In the genomic region with DNA sequence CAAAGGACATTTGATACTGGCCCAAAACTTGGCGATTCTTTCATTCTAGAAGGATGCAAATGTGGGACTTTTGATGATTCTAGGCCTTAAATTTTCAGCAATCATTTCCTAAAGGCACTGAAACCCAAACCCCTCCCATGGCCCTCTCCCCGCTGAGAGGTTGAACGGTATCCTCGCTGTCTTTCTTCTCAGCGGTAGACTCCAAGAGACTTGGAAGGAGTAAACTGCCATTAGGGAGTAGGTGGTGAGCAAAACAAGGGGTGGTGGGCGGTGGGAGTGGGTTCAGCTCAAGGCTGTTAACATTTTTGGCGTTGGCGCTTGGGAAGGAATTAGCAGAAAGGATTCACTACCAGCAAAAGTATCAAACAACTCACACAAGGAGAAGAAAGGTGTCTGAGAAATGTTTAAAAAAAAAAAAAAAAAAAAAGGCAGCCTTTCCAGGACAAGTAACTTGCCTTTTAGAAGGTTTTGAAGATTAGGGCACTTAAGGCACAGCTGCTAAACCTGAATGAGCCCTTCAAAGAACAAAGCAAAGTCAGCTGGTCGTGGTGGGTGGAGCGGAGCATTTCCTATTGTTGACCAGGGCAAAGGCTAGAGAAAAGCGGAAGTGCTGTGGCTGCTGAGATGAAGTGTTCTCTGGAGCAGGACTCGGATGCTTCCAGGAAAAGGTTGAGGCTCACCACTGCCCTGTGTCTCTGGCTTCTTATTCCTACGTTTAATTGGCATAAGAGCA, we compare ENCODE assay signal across 8 mouse cellular contexts. TPM values are rescaled to one million over a fixed set of nuclear protein-coding genes. Genes with fewer than 3 reads are reported as not detected.
A peak's percentile ranks its signal among the peaks of the same experiment; 100 is the strongest.
DNase-seq lines count a peak whose midpoint lies in the region; ATAC-seq lines count a peak whose summit lies in the region.

No protein-coding gene starts in this region.

- DNase-seq in urinary bladder, adult 18-20 months (ENCODE audit: low spot score in 2 of 2), result peak; percentile 30 to 58
- no peak for DNase-seq in urinary bladder, postnatal 25 days (ENCODE audit: low spot score)
- DNase-seq in gastrocnemius, postnatal 14 days, result peak; percentile 38
- DNase-seq in neural tube, embryonic 11.5 days (ENCODE audit: low spot score), result peak; percentile 61

- intact Hi-C loops in gastrocnemius, postnatal 14 days (cut with DNase I; ENCODE audit: low total_unique reads), result no loop called here

- H3K36me3 ChIP-seq in intestine, embryonic 15.5 days, result no peaks in the 10 kb centered on the region
- H3K36me3 ChIP-seq in liver, embryonic 16.5 days (ENCODE audit: control insufficient read depth, insufficient read depth), result no peaks in the 10 kb centered on the region
- H3K36me3 ChIP-seq in neural tube, embryonic 11.5 days (ENCODE audit: control insufficient read depth, insufficient read depth, low read length), result no peaks in the 10 kb centered on the region

- peak; percentile 69 for ATAC-seq in intestine, embryonic 15.5 days
- peak; percentile 54 for ATAC-seq in liver, embryonic 16.5 days (ENCODE audit: low read depth)
- no peak for ATAC-seq in neural tube, embryonic 11.5 days (ENCODE audit: insufficient read depth, low FRiP score, low TSS enrichment)
- no peak for ATAC-seq in cerebellum, adult (ENCODE audit: insufficient number of reproducible peaks, low FRiP score, low TSS enrichment)
- no peak for ATAC-seq in erythroid progenitor cell, adult 5-6 weeks (replicated peaks; ENCODE audit: low FRiP score, poor library complexity, severe bottlenecking)

- H3K27ac ChIP-seq in intestine, embryonic 15.5 days, result peak overlapping the region; percentile 51; the same call in 1 of the 2 replicates
- peak overlapping the region; percentile 55; the same call in 1 of the 2 replicates for H3K27ac ChIP-seq in liver, embryonic 16.5 days (ENCODE audit: low read length)
- peak overlapping the region; percentile 58; the same call in 1 of the 2 replicates for H3K27ac ChIP-seq in neural tube, embryonic 11.5 days (ENCODE audit: low read depth, low read length)

- H3K4me3 ChIP-seq in intestine, embryonic 15.5 days (replicated peaks), result no peak overlapping the region
- H3K4me3 ChIP-seq in liver, embryonic 16.5 days (ENCODE audit: low read depth, low read length), result no peak overlapping the region
- no peak overlapping the region for H3K4me3 ChIP-seq in neural tube, embryonic 11.5 days (ENCODE audit: low read depth, low read length)

- H3K9me3 ChIP-seq in intestine, embryonic 15.5 days, result no peaks in the 10 kb centered on the region
- H3K9me3 ChIP-seq in liver, embryonic 16.5 days (replicated peaks; ENCODE audit: control insufficient read depth, low read length), result no peaks in the 10 kb centered on the region
- no peaks in the 10 kb centered on the region for H3K9me3 ChIP-seq in neural tube, embryonic 11.5 days (ENCODE audit: control insufficient read depth, low read length)

- peaks cover 9% of the 10 kb centered on the region for H3K4me1 ChIP-seq in intestine, embryonic 15.5 days (replicated peaks)
- peaks cover 2% of the 10 kb centered on the region; the same call in 1 of the 2 replicates for H3K4me1 ChIP-seq in liver, embryonic 16.5 days (ENCODE audit: control insufficient read depth, low read depth, low read length)
- peaks cover 6% of the 10 kb centered on the region for H3K4me1 ChIP-seq in neural tube, embryonic 11.5 days (ENCODE audit: control insufficient read depth, insufficient read depth, low read length)

- 25% methylated on average over 13 of the region's 13 CpGs for WGBS in intestine, embryonic 15.5 days
- WGBS in liver, embryonic 16.5 days (ENCODE audit: insufficient replicate concordance), result 15% methylated on average over 13 of the region's 13 CpGs
- WGBS in neural tube, embryonic 11.5 days, result 8% methylated on average over 13 of the region's 13 CpGs

- H3K27me3 ChIP-seq in intestine, embryonic 15.5 days (replicated peaks), result no peaks in the 10 kb centered on the region
- H3K27me3 ChIP-seq in liver, embryonic 16.5 days (ENCODE audit: control insufficient read depth, insufficient read depth, low read depth, low read length), result peaks cover 3% of the 10 kb centered on the region
- no peaks in the 10 kb centered on the region for H3K27me3 ChIP-seq in neural tube, embryonic 11.5 days (ENCODE audit: control insufficient read depth, insufficient read depth, low read length)

- H3K4me2 ChIP-seq in intestine, embryonic 15.5 days (replicated peaks), result peak overlapping the region; percentile 22
- H3K4me2 ChIP-seq in liver, embryonic 16.5 days (ENCODE audit: low read depth, low read length), result 0 out of 2 replicates have a peak overlapping the region, but pooled peaks have one; percentile 2
- peak overlapping the region; percentile 29 for H3K4me2 ChIP-seq in neural tube, embryonic 11.5 days (ENCODE audit: low read depth)

- H3K9ac ChIP-seq in intestine, embryonic 15.5 days, result no peak overlapping the region
- H3K9ac ChIP-seq in liver, embryonic 16.5 days (ENCODE audit: low read depth, low read length), result no peak overlapping the region
- H3K9ac ChIP-seq in neural tube, embryonic 11.5 days (ENCODE audit: low read length), result peak overlapping the region; percentile 44

RNA-seq across cellular contexts. Expression of gene Hspa8, which starts 17.0 kb away (rescaled TPM):
- total RNA-seq in gastrocnemius, postnatal 14 days (2021), result 1,000 to 10,000 TPM in 1 of 2 experiments, 100 to 1,000 TPM in 1; 949 to 1,245 TPM
- polyA plus RNA-seq in intestine, embryonic 15.5 days (2015; fragmentation: Nextera tagmentation; extraction: Ambion mirVana), result 2,425 and 2,606 TPM in 2 replicates
- 981 and 995 TPM in 2 replicates for polyA plus RNA-seq in liver, embryonic 16.5 days (2015; fragmentation: Nextera tagmentation; extraction: Ambion mirVana)
- polyA plus RNA-seq in neural tube, embryonic 11.5 days (2014; fragmentation: Nextera tagmentation; extraction: Ambion mirVana), result 3,508 and 3,707 TPM in 2 replicates
- total RNA-seq in erythroid progenitor cell, adult 5-6 weeks (2015; ENCODE audit: low replicate concordance), result 753 and 884 TPM in 2 replicates
- 686 and 716 TPM in 2 replicates for total RNA-seq in erythroid progenitor cell, adult 5-6 weeks (2017; ENCODE audit: low replicate concordance)

Comparison
In these comparisons a context has a peak if more than half of its experiments do, and no peak if none do; other contexts are left out.
1. ATAC-seq: peak in intestine, embryonic 15.5 days (single experiment) and liver, embryonic 16.5 days (single experiment); none in neural tube, embryonic 11.5 days (single experiment), cerebellum, adult (single experiment) and erythroid progenitor cell, adult 5-6 weeks (single experiment).
2. Peak in every context shown above with its lines, with median percentiles within 50 percentile points of each other: H3K27ac ChIP-seq and H3K4me2 ChIP-seq.